Comparison of ENCODE assay signal across 18 mouse cellular contexts in genomic region chr11:6759578-6759977, GRCm38 (mm10).
DNase-seq lines count a peak whose midpoint lies in the region.
"Had no signal": no experiment of that assay in that cellular context is flagged by ENCODE, and none has a peak within 500 bp of the region (broad histone marks: within the 10 kb centered on the region; RNA-seq: fewer than 3 reads in every experiment).

No protein-coding gene starts in this region.

- no peaks in the 10 kb centered on the region for H3K4me1 ChIP-seq in heart, embryonic 10.5 days
- H3K4me1 ChIP-seq: embryonic facial prominence, embryonic 12.5 days; forebrain, embryonic 13.5 days; forebrain, embryonic 15.5 days had no signal

- H3K27me3 ChIP-seq in heart, embryonic 10.5 days (ENCODE audit: insufficient read depth, poor library complexity, severe bottlenecking), result no peaks in the 10 kb centered on the region
- H3K27me3 ChIP-seq: embryonic facial prominence, embryonic 12.5 days; forebrain, embryonic 13.5 days; forebrain, embryonic 15.5 days had no signal

- no peak overlapping the region for H3K4me3 ChIP-seq in heart, embryonic 10.5 days
- H3K4me3 ChIP-seq: embryonic facial prominence, embryonic 10.5 days; embryonic facial prominence, embryonic 12.5 days; forebrain, embryonic 13.5 days; forebrain, embryonic 15.5 days had no signal

- 58% methylated on average over 4 of the region's 4 CpGs for WGBS in heart, embryonic 10.5 days

- H3K36me3 ChIP-seq in heart, embryonic 10.5 days, result no peaks in the 10 kb centered on the region
- H3K36me3 ChIP-seq: embryonic facial prominence, embryonic 10.5 days; embryonic facial prominence, embryonic 12.5 days; forebrain, embryonic 15.5 days had no signal

- no peaks in the 10 kb centered on the region for H3K9me3 ChIP-seq in heart, embryonic 10.5 days
- H3K9me3 ChIP-seq: embryonic facial prominence, embryonic 10.5 days; embryonic facial prominence, embryonic 12.5 days; forebrain, embryonic 13.5 days; forebrain, embryonic 15.5 days had no signal

- intact Hi-C loops in heart, postnatal 25 days (cut with DNase I), result no loop called here

- no peak overlapping the region for H3K27ac ChIP-seq in heart, embryonic 10.5 days
- H3K27ac ChIP-seq: embryonic facial prominence, embryonic 10.5 days; embryonic facial prominence, embryonic 12.5 days; forebrain, embryonic 13.5 days; forebrain, embryonic 15.5 days had no signal

- DNase-seq in heart, embryonic 10.5 days (ENCODE audit: low spot score), result peak; percentile 54
- DNase-seq in heart, postnatal 25 days (ENCODE audit: low spot score), result no peak
- peak; percentile 24 for DNase-seq in testis, postnatal 10 days (ENCODE audit: low spot score)
- no peak for DNase-seq in testis, postnatal 14 days (ENCODE audit: low spot score)
- no peak for DNase-seq in thymus, postnatal 10 days (ENCODE audit: low spot score in 2 of 2)
- DNase-seq: adrenal gland, adult 8-10 months; adrenal gland, postnatal 14 days; adrenal gland, postnatal 36 days; cerebellum, adult 11-12 months; cerebellum, adult 2 months; cerebellum, adult 9-10 months; cerebellum, postnatal 10 days; cerebellum, postnatal 25 days; forebrain, postnatal 0 days had no signal

Comparison
In these comparisons a context has a peak if more than half of its experiments do, and no peak if none do; other contexts are left out.
1. DNase-seq: peak in heart, embryonic 10.5 days (single experiment) and testis, postnatal 10 days (single experiment); none in heart, postnatal 25 days (single experiment), testis, postnatal 14 days (single experiment) and thymus, postnatal 10 days (0 of 2).